Mouse (Mus musculus): ENCODE results near the gene Dap.

Dap gene

GRCm38 (mm10) chr15:31237898-31238297 is 13.8 kb downstream of the Dap start:
- no peak for ATAC-seq (ENCODE audit: low TSS enrichment)

GRCm38 (mm10) chr15:31238611-31239010 is 14.5 kb downstream of the Dap start:
- no peak for ATAC-seq (ENCODE audit: low TSS enrichment)

- no peak for ATAC-seq (ENCODE audit: low TSS enrichment)
These were observed 15.6 kb downstream of the Dap start for GRCm38 (mm10) chr15:31239713-31240112.

GRCm38 (mm10) chr15:31240181-31240580 is 16.1 kb downstream of the Dap start:
- no peak for ATAC-seq (ENCODE audit: low TSS enrichment)

GRCm38 (mm10) chr15:31243260-31243659 is 19.1 kb downstream of the Dap start:
- no peak for ATAC-seq (ENCODE audit: low TSS enrichment)

- ATAC-seq (ENCODE audit: low TSS enrichment), result no peak
These were observed 20.8 kb downstream of the Dap start for GRCm38 (mm10) chr15:31244696-31245445.

DNA sequence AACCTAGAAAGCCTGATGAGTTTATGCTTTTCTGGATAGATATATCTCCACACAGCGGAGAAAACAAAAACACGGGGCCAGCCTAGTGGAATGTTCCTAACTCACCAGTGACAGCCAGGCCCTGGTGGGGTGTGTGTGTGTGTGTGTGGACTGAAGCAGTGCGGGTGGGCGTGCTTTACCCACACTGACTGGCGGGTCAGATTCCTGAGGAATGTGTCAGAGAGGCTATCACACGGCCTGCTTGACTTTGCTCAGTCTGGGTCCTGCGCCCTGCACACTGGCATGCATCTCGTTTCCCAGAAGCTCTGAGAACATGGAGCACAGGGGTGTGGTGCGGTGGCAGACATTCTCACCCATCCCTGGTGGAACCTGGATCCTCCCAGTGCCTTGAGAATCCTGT is 21.8 kb downstream of the Dap start:
- no peak for ATAC-seq (ENCODE audit: low TSS enrichment)

- ATAC-seq (ENCODE audit: low TSS enrichment), result peak; percentile 76
These were observed 22.9 kb downstream of the Dap start for GRCm38 (mm10) chr15:31247035-31247434.

GRCm38 (mm10) chr15:31248882-31249281 is 24.8 kb downstream of the Dap start:
- no peak for ATAC-seq (ENCODE audit: low TSS enrichment)

DNA sequence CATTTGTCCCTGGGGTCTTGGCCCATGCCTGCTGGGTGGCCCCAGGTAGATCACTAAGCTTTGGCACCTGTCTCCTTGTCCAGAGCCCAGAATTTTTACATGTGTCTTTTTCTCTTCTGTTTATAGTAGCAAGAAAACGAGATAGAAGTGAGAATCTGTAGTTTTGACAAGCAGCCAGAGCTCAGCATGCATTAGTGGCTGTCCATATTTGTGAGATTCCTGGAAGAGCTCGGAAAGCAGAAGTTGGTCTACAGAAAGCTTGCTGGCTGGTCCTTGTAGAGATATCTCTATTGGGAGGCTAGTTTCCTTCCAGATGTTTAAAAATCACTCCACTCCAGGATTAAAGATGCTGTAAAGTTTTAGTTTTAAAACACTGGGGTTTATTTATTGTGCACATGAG is 25.9 kb downstream of the Dap start:
- ATAC-seq (ENCODE audit: low TSS enrichment), result no peak

GRCm38 (mm10) chr15:31250676-31251075 is 26.6 kb downstream of the Dap start:
- ATAC-seq (ENCODE audit: low TSS enrichment), result no peak

DNA sequence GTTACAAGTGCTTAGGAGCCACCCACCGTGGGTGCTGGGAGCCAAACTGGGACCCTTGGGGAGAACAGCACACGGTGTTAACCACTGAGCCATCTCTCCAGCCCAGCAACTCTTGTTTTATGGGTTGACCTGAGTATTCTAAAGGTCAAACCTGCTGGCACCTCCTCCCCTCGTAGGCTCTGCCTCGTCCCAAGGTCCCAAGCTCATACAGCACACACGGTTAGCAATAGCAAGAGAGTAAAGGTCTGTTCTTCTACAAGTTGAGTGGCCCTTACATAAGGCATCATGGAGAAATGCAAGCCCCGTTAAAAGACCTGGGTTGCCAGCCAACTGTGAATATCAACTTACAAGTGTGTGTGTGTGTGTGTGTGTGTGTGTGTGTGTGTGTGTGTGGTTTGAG is 27.1 kb downstream of the Dap start:
- ATAC-seq (ENCODE audit: low TSS enrichment), result no peak

DNA sequence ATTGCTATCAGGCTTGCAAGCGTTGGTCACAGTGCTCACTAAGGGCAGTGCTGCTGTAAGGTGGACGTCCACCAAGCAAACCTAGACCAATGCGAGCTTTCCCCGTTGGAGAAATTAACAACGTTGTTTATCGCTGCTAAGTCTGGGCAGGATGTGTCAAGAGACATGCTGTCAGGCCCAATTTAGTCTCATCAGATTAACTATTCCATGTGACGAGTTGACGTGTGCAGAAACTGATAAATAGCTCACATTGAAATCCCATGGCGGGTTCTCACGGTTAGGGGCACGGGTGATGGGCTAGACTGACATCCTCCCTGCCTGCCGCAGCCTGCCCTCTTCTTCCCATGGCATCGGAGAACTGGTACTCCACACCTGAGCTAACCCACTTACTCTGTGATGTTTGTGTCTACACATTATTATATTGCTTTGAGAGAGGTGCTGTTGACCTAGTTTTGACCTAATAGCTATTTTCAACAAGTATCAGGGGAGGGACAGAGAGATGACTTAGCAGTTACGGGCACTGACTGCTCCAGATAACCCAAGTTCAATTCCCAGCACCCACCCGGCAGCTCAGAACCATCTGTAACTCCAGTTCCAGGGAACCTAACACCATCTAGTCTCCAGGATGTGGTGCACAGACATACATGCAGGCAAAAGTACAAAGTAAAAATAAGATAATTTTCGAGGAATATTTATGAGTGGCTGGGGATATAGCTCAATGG is 28.6 kb downstream of the Dap start:
- no peak for ATAC-seq (ENCODE audit: low TSS enrichment)

GRCm38 (mm10) chr15:31253380-31253779 is 29.3 kb downstream of the Dap start:
- no peak for ATAC-seq (ENCODE audit: low TSS enrichment)

DNA sequence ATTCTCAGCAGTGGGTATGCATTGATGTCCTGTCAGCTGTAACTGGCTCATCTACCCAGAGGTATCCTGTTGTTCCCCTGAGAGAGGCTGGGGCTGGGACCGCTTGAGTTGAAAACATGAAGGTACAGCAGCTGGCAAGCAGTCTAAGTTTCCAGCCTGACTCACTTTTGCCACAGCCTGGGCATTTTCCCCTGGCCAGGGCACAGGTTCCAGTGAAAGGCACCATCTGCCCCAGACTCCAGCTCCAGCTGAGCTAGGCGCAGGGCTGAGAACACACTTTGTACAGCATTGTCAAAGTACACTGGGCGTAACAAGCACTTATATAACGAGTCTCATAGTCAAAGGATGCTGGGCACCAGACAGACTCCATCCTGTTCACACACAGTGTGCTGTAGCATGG is 29.8 kb downstream of the Dap start:
- peak; percentile 14; the same call in 1 of the 2 replicates for ATAC-seq (ENCODE audit: low TSS enrichment)

DNA sequence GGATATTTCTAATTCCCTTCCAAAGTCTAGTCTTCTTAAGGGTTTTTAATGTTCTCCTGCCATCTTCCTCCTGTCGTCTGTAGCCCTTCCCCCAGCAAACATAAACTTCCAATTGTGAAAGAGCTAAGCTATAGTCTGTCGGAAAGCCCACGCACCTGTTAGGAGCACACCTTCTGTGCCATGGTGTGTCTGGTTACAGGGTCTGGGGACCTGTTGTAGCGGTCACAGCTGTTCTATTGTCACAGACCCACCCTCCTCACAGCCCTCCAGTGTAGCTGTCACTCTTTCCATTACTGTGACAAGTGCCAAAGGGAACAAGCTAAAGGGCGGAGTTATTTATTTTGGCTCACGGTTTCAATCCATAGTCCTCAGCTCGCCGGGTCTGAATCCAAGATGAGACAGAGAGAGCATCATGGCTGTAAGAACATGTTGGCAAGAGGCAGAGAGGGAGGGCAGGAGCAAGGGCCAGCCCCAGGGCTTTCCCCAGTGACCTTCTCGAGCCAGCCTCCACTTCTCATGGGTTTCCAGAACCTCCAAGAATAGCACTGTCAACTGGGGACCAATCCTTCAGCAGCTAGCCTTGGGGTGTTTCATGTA is 30.9 kb downstream of the Dap start:
- no peak for ATAC-seq (ENCODE audit: low TSS enrichment)

GRCm38 (mm10) chr15:31255762-31256161 is 31.6 kb downstream of the Dap start:
- no peak for ATAC-seq (ENCODE audit: low TSS enrichment)

GRCm38 (mm10) chr15:31257329-31257728 is 33.2 kb downstream of the Dap start:
- peak; percentile 83 for ATAC-seq (ENCODE audit: low TSS enrichment)

- ATAC-seq (ENCODE audit: low TSS enrichment), result no peak
These were observed 34.0 kb downstream of the Dap start for GRCm38 (mm10) chr15:31258029-31258692.

- ATAC-seq (ENCODE audit: low TSS enrichment), result no peak
These were observed 34.8 kb downstream of the Dap start for GRCm38 (mm10) chr15:31258693-31259439.

DNA sequence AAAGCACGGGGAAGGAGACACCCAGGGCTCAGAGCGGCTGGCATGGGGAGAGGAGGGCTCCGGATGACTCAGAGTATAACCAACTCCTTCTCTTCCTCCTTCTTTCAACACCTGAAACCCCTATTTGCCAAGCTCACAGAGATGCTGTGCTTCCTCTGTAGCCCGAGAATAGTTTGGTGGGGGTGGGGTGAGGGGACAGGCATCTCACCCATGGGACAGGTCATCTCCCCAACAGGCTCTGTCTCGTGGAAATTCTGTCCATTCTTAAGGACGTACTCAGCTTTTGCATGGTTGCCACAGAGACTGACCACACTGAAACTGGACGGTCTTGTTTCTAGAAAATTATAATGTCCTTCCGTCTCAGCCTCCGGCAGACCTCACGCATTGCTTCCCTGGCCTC is 37.0 kb downstream of the Dap start:
- no peak for ATAC-seq (ENCODE audit: low TSS enrichment)

GRCm38 (mm10) chr15:31262361-31262760 is 38.2 kb downstream of the Dap start:
- no peak for ATAC-seq (ENCODE audit: low TSS enrichment)

Measured in frontal cortex, adult (tissue).